Mouse (Mus musculus): Measurements from ENCODE around the gene Gm5615. TPM values are rescaled to one million over a fixed set of nuclear protein-coding genes. Genes with fewer than 3 reads are reported as not detected.

Gm5615 gene
- not detected in 2 replicates for polyA plus RNA-seq (2015; fragmentation: Nextera tagmentation; extraction: Ambion mirVana)

DNA sequence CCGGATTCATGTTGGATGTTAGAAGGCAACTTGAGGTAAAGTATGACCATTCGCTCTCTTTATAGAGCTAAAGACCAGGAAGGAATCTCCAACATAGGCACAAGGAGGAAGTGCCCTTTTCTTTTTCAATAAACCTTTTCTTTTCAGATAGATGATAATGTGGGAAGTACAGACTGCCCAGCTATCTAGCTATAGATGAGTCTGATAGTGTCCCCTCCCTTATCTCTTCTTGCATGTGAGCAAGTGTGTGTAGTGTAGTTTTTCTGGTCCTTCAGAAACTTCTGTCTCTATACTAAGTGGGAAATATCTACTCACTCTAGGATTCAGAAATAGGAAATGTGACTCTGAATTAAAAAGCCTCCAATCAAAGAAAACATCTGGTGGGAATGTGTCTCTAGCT lies at the start of gene Gm5615:
Gene Gm5615, minus strand, starts transcription at position 101 of the 400 bp plus-strand sequence.
- H3K4me1 ChIP-seq (replicated peaks): no peaks in the 10 kb centered on the region
- H3K4me2 ChIP-seq: no peak within 1 kb of the TSS
- no peaks in the 10 kb centered on the region; the same call in 1 of the 2 replicates for H3K9me3 ChIP-seq
- no peaks in the 10 kb centered on the region for H3K36me3 ChIP-seq
- no peaks in the 10 kb centered on the region for H3K27me3 ChIP-seq
- H3K27ac ChIP-seq (replicated peaks): no peak within 1 kb of the TSS
- no peak for ATAC-seq (ENCODE audit: low read depth)
- H3K9ac ChIP-seq: no peak within 1 kb of the TSS
- WGBS: 94% methylated on average over 2 of the region's 2 CpGs
- no peak within 1 kb of the TSS for H3K4me3 ChIP-seq

DNA sequence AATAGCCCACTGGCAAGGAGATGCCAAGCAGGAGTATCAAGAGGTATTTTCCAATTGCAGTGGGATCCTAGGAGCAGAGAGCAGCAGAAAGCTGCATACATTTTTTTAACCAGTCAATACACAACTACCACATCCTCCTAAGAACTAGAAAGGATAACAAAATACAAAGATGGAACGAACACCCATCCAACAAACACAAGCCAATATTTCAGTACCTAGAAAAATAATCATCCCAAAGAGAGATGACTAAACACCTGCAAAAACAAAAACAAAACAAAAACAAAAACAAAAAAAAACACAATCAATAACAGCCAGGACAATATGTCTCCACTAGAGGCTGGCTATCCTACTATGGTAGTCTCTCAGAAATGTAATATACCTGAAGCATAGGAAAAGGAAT lies 40.8 kb upstream of the Gm5615 start, which contains the start of gene Gm17689:
Gene Gm17689, minus strand, starts transcription at position 101 of the 400 bp plus-strand sequence.
- Histone ChIP-seq H3K27me3 (no peaks in the 10 kb centered on the region), H3K27ac (replicated peaks) (no peak within 1 kb of the TSS), H3K9ac (no peak within 1 kb of the TSS), H3K9me3 (peaks cover 13% of the 10 kb centered on the region), H3K4me2 (no peak within 1 kb of the TSS), H3K4me3 (no peak within 1 kb of the TSS), H3K4me1 (replicated peaks) (no peaks in the 10 kb centered on the region), H3K36me3 (no peaks in the 10 kb centered on the region)
- 71% methylated on average over 1 of the region's 1 CpGs for WGBS
- ATAC-seq (ENCODE audit: low read depth): no peak

DNA sequence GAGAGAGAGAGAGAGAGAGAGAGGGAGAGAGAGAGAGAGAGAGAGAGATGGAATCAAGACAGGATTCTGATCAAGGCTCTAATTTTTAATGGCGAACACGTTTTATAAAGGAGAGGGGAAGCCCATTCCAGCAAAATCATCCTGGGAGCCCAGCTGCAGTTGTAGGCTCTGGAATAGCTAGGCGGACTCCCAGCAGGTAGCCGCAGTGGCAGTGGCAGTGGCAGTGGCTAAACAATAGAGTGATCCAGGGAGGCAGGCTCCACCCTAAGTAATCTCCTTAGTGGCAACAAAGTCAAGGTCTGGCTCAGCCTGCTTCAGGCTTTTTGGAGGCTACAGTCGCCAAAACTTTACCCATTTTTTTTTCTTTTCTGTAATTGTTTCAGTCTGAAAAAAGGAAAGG lies 37.6 kb downstream of the Gm5615 start:
- H3K9ac ChIP-seq: no peak overlapping the region
- H3K27ac ChIP-seq (replicated peaks): no peak overlapping the region
- ATAC-seq (ENCODE audit: low read depth): no peak
- no peaks in the 10 kb centered on the region for H3K36me3 ChIP-seq
- H3K4me1 ChIP-seq (replicated peaks): no peaks in the 10 kb centered on the region
- no peak overlapping the region for H3K4me3 ChIP-seq
- 84% methylated on average over 5 of the region's 5 CpGs for WGBS
- peaks cover 16% of the 10 kb centered on the region for H3K9me3 ChIP-seq
- H3K4me2 ChIP-seq: no peak overlapping the region
- H3K27me3 ChIP-seq: no peaks in the 10 kb centered on the region

DNA sequence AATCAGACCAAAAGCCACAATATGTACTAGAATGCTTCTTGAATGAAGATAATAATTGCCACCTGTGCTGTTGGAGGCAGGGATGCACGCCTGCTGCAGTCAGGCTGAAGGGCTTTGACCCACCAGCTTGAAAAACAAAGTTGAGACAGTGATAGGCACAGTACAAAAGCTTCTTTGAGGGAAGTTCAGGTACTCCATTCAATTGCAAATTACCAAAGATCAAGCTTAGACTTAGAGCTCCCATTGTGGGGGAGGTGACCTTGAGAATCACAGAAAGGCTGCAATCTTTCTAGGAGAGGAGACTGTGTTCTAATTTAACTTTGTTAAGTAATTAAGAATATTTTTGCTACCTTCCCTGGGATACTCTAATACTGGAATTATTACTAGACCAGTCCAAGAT lies 45.9 kb downstream of the Gm5615 start:
- H3K4me2 ChIP-seq: no peak overlapping the region
- no peak overlapping the region for H3K27ac ChIP-seq (replicated peaks)
- ATAC-seq (ENCODE audit: low read depth): no peak
- no peak overlapping the region for H3K4me3 ChIP-seq
- no peaks in the 10 kb centered on the region for H3K4me1 ChIP-seq (replicated peaks)
- 63% methylated on average over 1 of the region's 1 CpGs for WGBS
- no peak overlapping the region for H3K9ac ChIP-seq
- H3K27me3 ChIP-seq: no peaks in the 10 kb centered on the region
- no peaks in the 10 kb centered on the region for H3K36me3 ChIP-seq
- H3K9me3 ChIP-seq: peaks cover 25% of the 10 kb centered on the region

DNA sequence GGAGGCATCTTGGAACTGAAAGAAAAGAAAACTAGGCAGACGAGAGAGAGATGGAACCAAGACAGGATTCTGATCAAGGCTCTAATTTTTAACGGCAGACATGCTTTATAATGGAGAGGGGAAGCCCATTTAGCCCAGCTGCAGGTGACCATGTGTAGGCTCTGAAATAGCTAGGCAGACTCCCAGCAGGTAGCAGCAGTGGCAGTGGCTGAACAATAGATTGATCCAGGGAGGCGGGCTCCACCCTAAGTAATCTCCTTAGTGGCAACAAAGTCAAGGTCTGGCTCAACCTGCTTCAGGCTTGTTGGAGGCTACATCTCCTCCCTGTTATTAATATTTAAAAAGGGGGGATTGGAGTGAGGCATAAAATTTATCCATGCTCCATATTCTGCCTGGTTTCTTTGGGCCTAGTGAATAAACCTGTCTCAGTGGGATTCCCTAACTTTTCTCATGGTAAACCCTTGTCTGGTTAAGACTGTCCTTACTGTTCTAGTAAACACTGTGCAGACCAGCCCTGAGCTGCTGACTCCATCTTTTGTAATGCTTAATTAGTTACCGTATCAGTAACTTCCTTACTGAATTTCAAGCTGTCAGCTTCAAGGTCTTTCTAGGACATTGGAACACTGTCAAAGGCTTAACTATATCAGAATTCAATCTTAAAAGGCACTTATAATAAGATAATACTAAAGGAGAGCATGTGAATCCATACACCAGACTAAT lies 47.1 kb downstream of the Gm5615 start:
- Histone ChIP-seq H3K4me1 (replicated peaks) (no peaks in the 10 kb centered on the region), H3K9ac (no peak overlapping the region), H3K27me3 (no peaks in the 10 kb centered on the region), H3K4me2 (no peak overlapping the region), H3K36me3 (no peaks in the 10 kb centered on the region), H3K27ac (replicated peaks) (no peak overlapping the region), H3K9me3 (peaks cover 25% of the 10 kb centered on the region), H3K4me3 (no peak overlapping the region)
- 82% methylated on average over 4 of the region's 4 CpGs for WGBS
- ATAC-seq (ENCODE audit: low read depth): no peak

Other genes with a start within 250 kb of the Gm5615 start
- not detected in 2 replicates for gene Gm7257, start 110.1 kb downstream of the Gm5615 start, polyA plus RNA-seq (2015; fragmentation: Nextera tagmentation; extraction: Ambion mirVana)
- gene Gm9513, start 66.3 kb downstream of the Gm5615 start, polyA plus RNA-seq (2015; fragmentation: Nextera tagmentation; extraction: Ambion mirVana): not detected in 2 replicates
- gene Gm17689, start 40.7 kb upstream of the Gm5615 start, polyA plus RNA-seq (2015; fragmentation: Nextera tagmentation; extraction: Ambion mirVana): not detected in 2 replicates
- gene A630095E13Rik, start 101.4 kb upstream of the Gm5615 start, polyA plus RNA-seq (2015; fragmentation: Nextera tagmentation; extraction: Ambion mirVana): not detected in 2 replicates
- gene Acrv1, start 151.3 kb upstream of the Gm5615 start, polyA plus RNA-seq (2015; fragmentation: Nextera tagmentation; extraction: Ambion mirVana): not detected in 2 replicates
- gene Chek1, start 185.1 kb upstream of the Gm5615 start, polyA plus RNA-seq (2015; fragmentation: Nextera tagmentation; extraction: Ambion mirVana): 9.5 and 10.3 TPM in 2 replicates
- 97.2 and 119 TPM in 2 replicates for gene Stt3a, start 225.7 kb upstream of the Gm5615 start, polyA plus RNA-seq (2015; fragmentation: Nextera tagmentation; extraction: Ambion mirVana)

Data from neural tube, embryonic 13.5 days (tissue).